Mouse (Mus musculus) cortical plate, adult 2 months (tissue): ENCODE results near the gene Nek2. TPM values are rescaled to one million over a fixed set of nuclear protein-coding genes. Genes with fewer than 3 reads are reported as not detected.

Experiments
- H3K27ac ChIP-seq: fragments of 200-500 bp; 2 replicates; pipeline ENCODE4 v1.5.1; 2012; ENCODE audit warnings: low read length, control low read depth, inconsistent platforms; ENCODE audit not compliant: insufficient read depth
- H3K4me1 ChIP-seq: fragments of 200-500 bp; 2 replicates; pipeline ENCODE4 v1.6.1; 2011; ENCODE audit warnings: low read length; ENCODE audit not compliant: control insufficient read depth, insufficient read depth
- H3K4me3 ChIP-seq: fragments of 200-500 bp; 2 replicates; pipeline ENCODE4 v1.5.1; 2011; ENCODE audit warnings: mild to moderate bottlenecking, low read length, control low read depth; ENCODE audit not compliant: insufficient read depth
- CTCF ChIP-seq: fragments of 200-500 bp; IDR thresholded peaks from 2 replicates; pipeline ENCODE4 v1.5.1; 2011; ENCODE audit warnings: mild to moderate bottlenecking, control low read depth, low read length; ENCODE audit not compliant: insufficient read depth; ENCODE audit errors: extremely low read depth
- POLR2A ChIP-seq: fragments of 200-500 bp; IDR thresholded peaks from 2 replicates; pipeline ENCODE4 v1.6.1; 2011; ENCODE audit warnings: mild to moderate bottlenecking, low read length, control low read depth; ENCODE audit not compliant: insufficient read depth; ENCODE audit errors: extremely low read depth
- polyA plus RNA-seq: library from polyadenylated mRNA; depleted of rRNA; stranded (reverse); fragments of >200 nt; gene quantifications from 2 replicates; pipeline ENCODE4 v1.2.3, GENCODE M21; 2012

The Nek2 gene
- polyA plus RNA-seq, 1 experiment = 1.2 TPM

DNA sequence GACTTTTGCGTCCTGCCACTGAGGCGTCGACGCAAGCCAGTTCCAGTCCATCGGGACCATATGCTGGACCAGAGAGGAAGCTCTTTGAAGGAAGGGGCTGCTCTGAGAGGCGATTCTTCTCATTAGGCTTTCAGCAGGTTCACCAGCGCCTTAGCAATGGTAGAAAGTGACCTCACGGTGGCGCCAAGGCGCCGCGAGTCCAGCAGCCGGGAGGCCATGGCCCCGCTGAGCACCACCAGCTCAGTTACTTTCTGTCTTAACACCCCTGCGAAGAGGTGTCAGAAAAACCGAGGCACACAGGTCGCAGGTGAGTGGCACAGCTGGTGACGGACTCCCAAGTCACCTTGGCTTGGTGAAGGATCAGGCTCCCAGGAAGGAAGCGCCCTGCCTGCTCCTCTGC, 13.6 kb downstream of the Nek2 start:
- peak; percentile 88 for TF ChIP-seq CTCF
- no peak for TF ChIP-seq POLR2A
- H3K4me1 ChIP-seq = no peaks in the 10 kb centered on the region
- no peak overlapping the region for H3K27ac ChIP-seq
- H3K4me3 ChIP-seq = no peak overlapping the region

DNA sequence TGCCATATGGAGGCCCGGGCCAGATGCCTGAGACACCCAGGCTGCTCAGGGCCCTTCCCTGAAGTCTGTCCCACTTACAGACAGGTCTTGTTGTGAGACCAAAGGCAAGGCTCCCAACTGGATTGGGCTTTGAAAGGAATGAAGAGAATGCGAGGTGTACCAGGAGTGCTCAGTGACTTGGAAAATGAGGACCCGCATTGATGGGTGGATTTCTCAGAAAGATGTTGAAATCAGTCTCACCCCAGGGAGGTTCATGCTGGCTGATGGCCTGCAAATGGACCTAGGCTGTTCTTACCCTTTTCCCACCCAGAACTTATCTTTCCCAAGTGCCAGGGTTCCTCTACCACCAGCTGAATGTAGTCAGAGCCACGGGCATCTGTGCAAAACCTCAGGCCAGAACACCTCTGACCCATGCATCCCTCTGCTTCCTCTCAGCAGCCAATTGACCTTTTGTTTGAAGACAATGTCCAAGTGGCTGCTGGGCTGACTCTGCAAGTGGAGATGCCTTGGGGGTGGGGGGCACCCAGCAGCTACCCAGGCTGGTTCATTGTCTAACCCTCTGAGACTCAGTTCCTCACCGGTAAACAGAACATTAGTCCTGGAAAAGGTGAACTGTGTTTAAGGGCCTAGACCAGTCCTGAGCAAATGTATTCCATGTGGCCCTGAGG, 15.2 kb downstream of the Nek2 start:
- H3K27ac ChIP-seq = no peak overlapping the region
- H3K4me1 ChIP-seq = no peaks in the 10 kb centered on the region
- no peak overlapping the region for H3K4me3 ChIP-seq
- TF ChIP-seq CTCF (no peak), POLR2A (no peak)

DNA sequence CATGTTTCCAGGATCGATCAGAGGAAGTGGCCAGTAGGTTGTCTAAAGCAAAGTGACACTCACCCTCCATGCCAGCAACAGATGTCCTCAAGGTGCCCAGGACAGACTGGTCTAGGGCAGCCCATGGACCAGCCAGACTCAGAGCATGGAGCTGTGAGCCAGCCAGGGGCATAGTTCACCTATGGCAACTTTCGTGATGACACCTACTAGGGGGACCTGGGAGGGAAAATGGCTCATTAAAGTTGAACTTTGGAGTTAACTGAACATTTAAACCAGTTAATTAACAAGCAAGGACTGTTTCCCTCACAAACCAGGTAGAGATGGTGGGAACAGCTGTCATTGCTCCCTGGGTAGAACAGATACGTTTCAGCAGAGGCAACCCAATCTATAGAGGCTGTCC, 16.4 kb downstream of the Nek2 start:
- H3K4me3 ChIP-seq = no peak overlapping the region
- H3K4me1 ChIP-seq = no peaks in the 10 kb centered on the region
- no peak overlapping the region for H3K27ac ChIP-seq
- TF ChIP-seq POLR2A = no peak
- no peak for TF ChIP-seq CTCF

DNA sequence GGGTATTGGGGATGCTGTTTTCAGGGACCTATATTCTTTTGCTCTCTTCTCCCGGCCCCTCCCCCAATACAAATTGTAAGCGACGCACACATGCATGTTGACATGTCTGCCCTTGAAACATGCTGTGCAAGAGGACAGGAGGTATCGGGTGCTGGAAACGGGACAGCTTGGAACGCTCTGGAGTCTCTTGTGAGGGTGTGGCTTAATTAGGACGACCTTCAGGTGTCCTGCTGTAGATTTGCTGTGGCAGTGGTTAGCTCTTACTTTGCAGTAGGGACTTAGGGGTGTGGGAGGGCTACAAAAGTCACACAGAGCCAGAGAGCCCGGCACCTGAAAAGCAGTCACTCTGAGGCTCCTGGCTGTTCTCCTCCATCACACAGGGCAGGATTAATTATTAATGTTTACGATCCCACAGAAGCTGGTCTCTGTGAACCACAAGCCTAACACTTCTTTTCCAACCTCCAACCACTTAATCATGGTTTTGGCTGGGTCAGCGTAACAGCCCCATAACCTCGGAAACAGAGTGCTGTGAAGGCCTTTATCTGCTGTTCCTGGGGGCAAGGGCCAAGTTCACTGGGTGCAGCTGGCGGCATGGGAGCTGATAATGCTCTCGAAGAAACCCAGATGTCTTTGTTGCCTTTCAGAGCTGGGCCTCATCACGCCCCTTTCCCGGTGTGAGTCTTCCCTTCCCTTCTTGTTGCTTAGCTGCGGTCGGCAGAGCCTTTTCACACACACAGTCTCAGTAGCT, 17.9 kb downstream of the Nek2 start:
- Histone ChIP-seq H3K4me3 (no peak overlapping the region), H3K27ac (no peak overlapping the region), H3K4me1 (no peaks in the 10 kb centered on the region)
- TF ChIP-seq POLR2A (no peak), CTCF (no peak)

DNA sequence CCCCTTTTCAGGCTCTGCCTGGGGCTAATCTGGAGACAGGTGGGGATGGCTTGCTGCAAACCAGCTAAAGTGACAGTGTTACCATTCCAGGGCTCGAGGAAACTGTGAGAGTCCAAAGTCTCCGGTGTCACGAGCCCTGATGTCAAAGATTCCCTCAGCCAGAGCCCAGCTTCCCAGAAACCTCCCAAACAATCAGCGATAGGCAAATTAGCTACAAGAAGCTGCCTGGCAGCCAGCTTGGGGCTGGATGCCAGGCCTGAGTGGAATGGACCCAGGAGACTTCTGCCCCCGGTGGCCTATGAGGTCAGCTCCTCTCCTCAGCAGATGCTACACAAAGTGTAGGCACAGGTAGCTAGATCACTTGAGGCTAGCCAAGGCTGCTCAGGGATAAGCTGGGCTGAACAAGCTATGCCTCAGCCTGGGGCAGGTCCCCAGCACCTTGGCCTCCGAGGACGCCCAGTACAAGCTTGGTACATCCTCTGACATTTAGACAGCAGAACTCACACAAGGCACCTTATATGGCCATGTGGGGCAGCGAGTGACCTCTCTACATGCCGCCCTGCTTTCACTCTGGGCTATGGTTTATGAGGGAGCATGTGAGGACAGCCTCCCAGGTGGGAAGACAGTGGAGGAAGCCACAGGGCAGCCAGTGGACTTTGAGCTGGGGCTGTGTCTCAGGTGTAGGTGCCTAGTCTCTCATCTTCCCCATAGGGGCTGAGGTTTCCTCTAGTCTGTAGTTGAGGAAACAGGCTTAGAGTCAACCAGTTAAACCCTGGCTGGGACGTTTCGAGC, 19.7 kb downstream of the Nek2 start:
- TF ChIP-seq CTCF = no peak
- TF ChIP-seq POLR2A = no peak
- H3K4me3 ChIP-seq = no peak overlapping the region
- H3K27ac ChIP-seq = no peak overlapping the region
- no peaks in the 10 kb centered on the region for H3K4me1 ChIP-seq

DNA sequence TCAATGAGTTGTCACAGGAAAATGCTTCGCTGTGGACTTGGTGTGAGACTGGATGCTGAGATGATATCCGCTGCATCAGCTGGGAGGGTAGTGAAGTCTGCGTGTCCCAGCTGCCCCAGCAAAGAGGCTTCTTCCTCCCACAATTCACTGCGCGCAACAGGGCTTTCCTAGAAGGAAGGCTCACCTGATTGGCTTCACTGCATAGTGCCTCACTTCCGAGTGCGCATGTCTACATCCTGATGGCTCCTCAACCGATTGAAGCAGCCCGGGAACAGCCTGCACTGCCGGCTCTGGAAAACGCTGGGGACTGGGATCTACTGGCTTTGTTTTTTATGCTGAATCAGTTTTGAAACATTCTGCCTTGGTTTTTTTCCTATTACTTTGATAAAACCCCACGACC, 21.0 kb downstream of the Nek2 start:
- no peaks in the 10 kb centered on the region for H3K4me1 ChIP-seq
- TF ChIP-seq CTCF = no peak
- TF ChIP-seq POLR2A = no peak
- H3K27ac ChIP-seq = no peak overlapping the region
- H3K4me3 ChIP-seq = no peak overlapping the region

DNA sequence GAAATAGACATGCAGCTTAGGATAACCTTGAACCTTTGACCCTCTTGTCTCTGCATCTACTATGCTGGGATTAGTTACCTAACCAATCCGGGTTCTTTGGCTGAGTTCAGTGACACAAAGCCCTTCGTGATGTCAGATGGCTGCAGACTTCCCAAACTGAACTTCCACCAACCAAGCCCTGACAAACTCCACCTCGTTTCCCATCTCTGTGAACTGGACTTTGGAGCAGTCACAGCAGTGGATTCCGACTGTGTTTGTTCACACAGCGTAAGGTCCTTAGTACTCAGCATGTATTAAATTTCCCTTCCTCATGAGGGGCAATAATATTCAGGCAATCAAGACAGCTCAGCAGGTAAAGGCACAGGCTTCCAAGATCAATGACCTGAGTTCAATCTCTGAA, 25.4 kb downstream of the Nek2 start:
- Histone ChIP-seq H3K4me3 (no peak overlapping the region), H3K4me1 (no peaks in the 10 kb centered on the region), H3K27ac (no peak overlapping the region)
- TF ChIP-seq POLR2A (no peak), CTCF (no peak)

DNA sequence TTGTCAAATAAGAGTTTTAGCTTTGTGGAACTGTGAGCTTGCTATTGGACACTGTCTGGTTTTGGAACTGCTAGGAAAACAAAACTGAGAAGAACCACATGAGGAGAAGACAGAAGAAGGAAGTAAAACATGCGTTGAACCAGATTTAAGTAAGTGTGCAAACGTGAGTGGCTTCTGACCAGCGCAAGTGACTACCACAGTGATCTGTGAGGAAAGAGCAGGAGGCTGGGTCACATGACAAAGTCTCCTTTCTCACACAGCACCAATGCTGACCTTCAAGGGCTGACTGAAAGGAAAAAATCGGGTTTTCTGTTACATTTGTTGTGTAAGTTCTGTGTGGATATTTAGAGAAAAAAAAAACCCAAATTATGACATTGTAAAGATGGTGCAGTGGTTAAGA, 28.3 kb downstream of the Nek2 start:
- TF ChIP-seq POLR2A (no peak), CTCF (no peak)
- H3K4me3 ChIP-seq = no peak overlapping the region
- H3K4me1 ChIP-seq = no peaks in the 10 kb centered on the region
- no peak overlapping the region for H3K27ac ChIP-seq

DNA sequence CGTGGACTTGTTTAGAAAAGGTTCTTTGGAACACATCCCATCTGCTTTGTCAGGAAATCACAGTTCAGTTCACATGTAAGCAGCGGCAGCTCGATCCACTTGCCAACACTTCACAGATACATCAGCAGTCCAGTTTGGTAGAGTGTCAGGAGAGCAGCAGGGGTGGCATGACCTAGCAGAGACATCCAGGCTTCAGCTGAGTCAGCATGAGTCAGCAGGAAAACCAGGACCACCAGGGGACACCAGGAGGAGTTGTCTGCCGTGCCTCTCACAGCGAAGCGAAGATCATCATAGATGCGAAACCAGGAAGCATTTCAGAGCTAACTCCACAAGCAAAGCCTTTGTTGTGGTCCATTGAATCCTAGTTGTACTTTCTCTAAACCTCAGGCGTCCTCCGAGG, 32.2 kb downstream of the Nek2 start:
- no peak overlapping the region for H3K27ac ChIP-seq
- peaks cover 2% of the 10 kb centered on the region; the same call in 1 of the 2 replicates for H3K4me1 ChIP-seq
- TF ChIP-seq POLR2A = no peak
- no peak for TF ChIP-seq CTCF
- no peak overlapping the region for H3K4me3 ChIP-seq

DNA sequence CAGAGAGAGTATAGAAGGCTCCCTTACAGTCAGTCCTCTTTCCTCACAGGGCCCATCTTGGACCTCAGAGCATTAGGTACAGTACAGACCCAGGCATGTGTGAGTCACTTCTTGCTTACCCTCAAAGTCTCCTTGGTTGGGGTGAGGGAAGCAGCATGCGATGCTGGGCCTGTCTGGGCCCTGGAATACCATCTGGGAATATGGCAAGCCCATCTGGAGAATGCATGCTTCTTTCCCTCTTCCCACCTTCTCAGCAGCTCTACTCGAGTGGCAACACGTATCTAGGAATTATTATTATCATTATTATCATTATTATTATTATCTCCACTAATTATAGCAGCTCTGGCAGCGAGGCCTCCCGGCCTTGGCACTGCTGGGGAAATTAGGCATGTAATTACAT, 33.5 kb downstream of the Nek2 start:
- TF ChIP-seq CTCF = no peak
- no peak for TF ChIP-seq POLR2A
- Histone ChIP-seq H3K4me1 (peaks cover 3% of the 10 kb centered on the region), H3K27ac (no peak overlapping the region), H3K4me3 (no peak overlapping the region)
